Mouse (Mus musculus): Measurements from ENCODE around the gene 2210011C24Rik.

- TF ChIP-seq CTCF (conservative IDR thresholded peaks at IDR 0.05; ENCODE audit: low read length) = peak; percentile 75
- no peak for TF ChIP-seq NANOG (IDR thresholded peaks at IDR 0.05; ENCODE audit: borderline replicate concordance, low read length)
- no peak for TF ChIP-seq POU5F1 (IDR thresholded peaks at IDR 0.05; ENCODE audit: borderline replicate concordance, low read length)
Observed at GRCm38 (mm10) chr8:84053229-84053628, 41.3 kb upstream of the 2210011C24Rik start.
